Mouse (Mus musculus) kidney, adult 8-10 months (tissue): Measurements from ENCODE around the gene Ccdc172.

Experiments
- DNase-seq, 2 experiments: peaks; one replicate each; pipeline ENCODE4 v3.0.0; 2022

Gene Ccdc172

GRCm38 (mm10) chr19:58572429-58573071 is 60.8 kb downstream of the Ccdc172 start:
- DNase-seq: no peak

DNA sequence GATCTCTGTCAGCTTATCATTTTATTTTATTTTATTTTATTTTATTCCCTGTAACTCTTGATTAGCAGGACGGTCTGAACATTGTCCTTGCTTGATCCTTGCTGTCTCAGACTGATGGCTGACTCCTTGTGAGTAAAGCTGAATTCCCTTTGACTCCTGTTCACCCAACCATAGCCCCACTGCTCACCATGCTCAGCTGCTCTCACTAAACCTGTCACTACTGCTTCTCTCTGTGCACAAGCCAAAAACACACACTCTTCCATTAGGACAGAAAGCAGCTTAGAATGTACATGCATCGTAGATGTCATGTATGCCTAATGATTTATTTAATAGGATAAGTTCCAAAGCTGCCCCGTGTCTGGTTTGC is 61.3 kb downstream of the Ccdc172 start:
- DNase-seq: no peak

GRCm38 (mm10) chr19:58582018-58582417 is 70.2 kb downstream of the Ccdc172 start:
- DNase-seq: peak; percentile 4 to 15

DNA sequence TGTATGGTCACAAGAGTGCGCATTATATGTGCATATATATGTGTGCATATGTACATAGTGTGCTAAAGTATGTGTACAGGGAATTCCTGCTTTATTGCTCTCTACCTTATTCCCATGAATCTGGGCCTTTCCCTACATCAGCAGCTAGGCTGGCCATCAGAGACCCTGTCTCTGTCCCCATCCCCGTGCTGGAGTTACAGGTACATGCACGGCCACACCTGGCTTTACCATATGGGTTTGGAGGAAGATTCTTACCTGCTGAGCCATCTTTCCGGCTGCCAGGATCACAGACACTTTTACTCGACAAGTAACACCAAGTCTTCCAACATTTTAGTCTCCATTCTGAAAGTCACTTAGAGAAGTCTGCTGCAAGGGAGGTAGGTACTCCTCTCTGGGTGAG is 71.2 kb downstream of the Ccdc172 start:
- DNase-seq: no peak

GRCm38 (mm10) chr19:58586046-58586445 is 74.3 kb downstream of the Ccdc172 start:
- DNase-seq: no peak

GRCm38 (mm10) chr19:58590251-58590936 is 78.6 kb downstream of the Ccdc172 start:
- no peak for DNase-seq

DNA sequence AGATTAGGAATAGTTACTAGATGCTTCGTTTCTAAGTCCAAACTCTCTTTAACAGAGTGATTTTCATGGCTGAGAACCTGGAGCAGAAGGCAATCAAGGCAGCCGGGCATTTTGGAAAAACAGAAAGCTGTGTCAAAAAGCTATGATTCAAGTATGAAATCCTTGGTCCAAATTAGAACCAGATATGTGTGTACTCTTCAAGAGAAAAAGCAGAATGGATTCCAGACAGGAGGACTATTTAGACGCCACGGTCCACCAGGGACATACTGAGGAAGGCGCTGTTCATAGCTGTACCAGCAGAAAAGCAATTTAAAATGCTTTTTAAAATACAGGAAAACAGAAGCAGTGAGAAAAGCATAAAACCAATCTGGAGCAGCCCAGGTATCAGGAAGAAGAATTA is 88.6 kb downstream of the Ccdc172 start:
- DNase-seq: no peak
